Mouse (Mus musculus): Measurements from ENCODE around the gene Tnni1. TPM values are rescaled to one million over a fixed set of nuclear protein-coding genes. Genes with fewer than 3 reads are reported as not detected.

Gene Tnni1
- polyA plus RNA-seq, 2 experiments = 1.3 to 1.7 TPM

- no peaks in the 10 kb centered on the region for H3K36me3 ChIP-seq (replicated peaks; ENCODE audit: control insufficient read depth, insufficient read depth, low read depth)
- DNase-seq (ENCODE audit: low read depth in 3 of 3, low spot score in 3 of 3) = no peak
- no peak overlapping the region for H3K4me2 ChIP-seq (ENCODE audit: low read depth)
- ATAC-seq (ENCODE audit: insufficient read depth) = no peak
- no peak overlapping the region for H3K9ac ChIP-seq (replicated peaks)
- no peak overlapping the region for H3K4me3 ChIP-seq (ENCODE audit: insufficient read depth in 1 of 2, low read depth in 2 of 2, low read length in 2 of 2)
- WGBS (ENCODE audit: insufficient replicate concordance) = 53% methylated on average over 15 of the region's 15 CpGs
- TF ChIP-seq EP300 (IDR thresholded peaks at IDR 0.05; ENCODE audit: low read depth) (no peak), CTCF (IDR thresholded peaks at IDR 0.05; ENCODE audit: low read depth) (no peak)
- H3K27me3 ChIP-seq (ENCODE audit: control insufficient read depth, insufficient read depth, low read length) = no peaks in the 10 kb centered on the region
- no peaks in the 10 kb centered on the region; a peak in 1 of 4 replicates for H3K4me1 ChIP-seq (replicated peaks; ENCODE audit: control insufficient read depth in 2 of 2, insufficient read depth in 2 of 2, low read length in 1 of 2)
- H3K9me3 ChIP-seq (ENCODE audit: control insufficient read depth, low read length) = no peaks in the 10 kb centered on the region
- no peak overlapping the region for H3K27ac ChIP-seq
Measured at GRCm38 (mm10) chr1:135840675-135841395, 61.6 kb downstream of the Tnni1 start.

- Histone ChIP-seq H3K9me3 (ENCODE audit: control insufficient read depth, low read length) (no peaks in the 10 kb centered on the region), H3K36me3 (replicated peaks; ENCODE audit: control insufficient read depth, insufficient read depth, low read depth) (no peaks in the 10 kb centered on the region), H3K27ac (no peak overlapping the region), H3K4me1 (replicated peaks; ENCODE audit: control insufficient read depth in 2 of 2, insufficient read depth in 2 of 2, low read length in 1 of 2) (no peaks in the 10 kb centered on the region; a peak in 1 of 4 replicates), H3K9ac (replicated peaks) (no peak overlapping the region), H3K27me3 (ENCODE audit: control insufficient read depth, insufficient read depth, low read length) (no peaks in the 10 kb centered on the region), H3K4me2 (ENCODE audit: low read depth) (no peak overlapping the region), H3K4me3 (ENCODE audit: insufficient read depth in 1 of 2, low read depth in 2 of 2, low read length in 2 of 2) (no peak overlapping the region)
- WGBS (ENCODE audit: insufficient replicate concordance) = 70% methylated on average over 10 of the region's 10 CpGs
- DNase-seq (ENCODE audit: low read depth in 3 of 3, low spot score in 3 of 3) (no peak), ATAC-seq (ENCODE audit: insufficient read depth) (no peak)
- TF ChIP-seq CTCF (IDR thresholded peaks at IDR 0.05; ENCODE audit: low read depth) (no peak), EP300 (IDR thresholded peaks at IDR 0.05; ENCODE audit: low read depth) (no peak)
Measured at GRCm38 (mm10) chr1:135843519-135844262, 64.5 kb downstream of the Tnni1 start.

- 18% methylated on average over 6 of the region's 6 CpGs for WGBS (ENCODE audit: insufficient replicate concordance)
- Histone ChIP-seq H3K4me2 (ENCODE audit: low read depth) (no peak overlapping the region), H3K9me3 (ENCODE audit: control insufficient read depth, low read length) (no peaks in the 10 kb centered on the region), H3K27ac (no peak overlapping the region), H3K4me1 (replicated peaks; ENCODE audit: control insufficient read depth in 2 of 2, insufficient read depth in 2 of 2, low read length in 1 of 2) (no peaks in the 10 kb centered on the region; a peak in 1 of 4 replicates), H3K9ac (replicated peaks) (no peak overlapping the region), H3K4me3 (ENCODE audit: insufficient read depth in 1 of 2, low read depth in 2 of 2, low read length in 2 of 2) (no peak overlapping the region), H3K27me3 (ENCODE audit: control insufficient read depth, insufficient read depth, low read length) (no peaks in the 10 kb centered on the region), H3K36me3 (replicated peaks; ENCODE audit: control insufficient read depth, insufficient read depth, low read depth) (no peaks in the 10 kb centered on the region)
- ATAC-seq (ENCODE audit: insufficient read depth) (no peak), DNase-seq (ENCODE audit: low read depth in 3 of 3, low spot score in 3 of 3) (no peak)
- TF ChIP-seq CTCF (IDR thresholded peaks at IDR 0.05; ENCODE audit: low read depth) (no peak), EP300 (IDR thresholded peaks at IDR 0.05; ENCODE audit: low read depth) (no peak)
Measured at GRCm38 (mm10) chr1:135844481-135844880, 65.2 kb downstream of the Tnni1 start.

- H3K4me1 ChIP-seq (replicated peaks; ENCODE audit: control insufficient read depth in 2 of 2, insufficient read depth in 2 of 2, low read length in 1 of 2) = peaks cover 0 to 4% of the 10 kb centered on the region in 2 experiments; a peak in 1 of 4 replicates
- no peak overlapping the region for H3K4me2 ChIP-seq (ENCODE audit: low read depth)
- H3K9ac ChIP-seq (replicated peaks) = no peak overlapping the region
- no peaks in the 10 kb centered on the region for H3K27me3 ChIP-seq (ENCODE audit: control insufficient read depth, insufficient read depth, low read length)
- no peak for DNase-seq (ENCODE audit: low read depth in 3 of 3, low spot score in 3 of 3)
- no peaks in the 10 kb centered on the region for H3K36me3 ChIP-seq (replicated peaks; ENCODE audit: control insufficient read depth, insufficient read depth, low read depth)
- no peaks in the 10 kb centered on the region for H3K9me3 ChIP-seq (ENCODE audit: control insufficient read depth, low read length)
- no peak overlapping the region for H3K27ac ChIP-seq
- ATAC-seq (ENCODE audit: insufficient read depth) = no peak
- WGBS (ENCODE audit: insufficient replicate concordance) = 66% methylated on average over 5 of the region's 5 CpGs
- TF ChIP-seq CTCF (IDR thresholded peaks at IDR 0.05; ENCODE audit: low read depth) = no peak
- TF ChIP-seq EP300 (IDR thresholded peaks at IDR 0.05; ENCODE audit: low read depth) = no peak
- no peak overlapping the region for H3K4me3 ChIP-seq (ENCODE audit: insufficient read depth in 1 of 2, low read depth in 2 of 2, low read length in 2 of 2)
Measured at GRCm38 (mm10) chr1:135846632-135847031, 67.4 kb downstream of the Tnni1 start.

GRCm38 (mm10) chr1:135847139-135847562, 67.9 kb downstream of the Tnni1 start:
- 11% methylated on average over 6 of the region's 6 CpGs for WGBS (ENCODE audit: insufficient replicate concordance)
- DNase-seq (ENCODE audit: low read depth in 3 of 3, low spot score in 3 of 3) (peak; percentile 31 to 44 (median 44)), ATAC-seq (ENCODE audit: insufficient read depth) (peak; percentile 68; the same call in 1 of the 2 replicates)
- Histone ChIP-seq H3K4me1 (replicated peaks; ENCODE audit: control insufficient read depth in 2 of 2, insufficient read depth in 2 of 2, low read length in 1 of 2) (peaks cover 0 to 10% of the 10 kb centered on the region in 2 experiments; a peak in 2 of 4 replicates), H3K4me2 (ENCODE audit: low read depth) (no peak overlapping the region), H3K4me3 (ENCODE audit: insufficient read depth in 1 of 2, low read depth in 2 of 2, low read length in 2 of 2) (no peak overlapping the region), H3K36me3 (replicated peaks; ENCODE audit: control insufficient read depth, insufficient read depth, low read depth) (no peaks in the 10 kb centered on the region), H3K27ac (no peak overlapping the region), H3K27me3 (ENCODE audit: control insufficient read depth, insufficient read depth, low read length) (no peaks in the 10 kb centered on the region), H3K9me3 (ENCODE audit: control insufficient read depth, low read length) (no peaks in the 10 kb centered on the region), H3K9ac (replicated peaks) (no peak overlapping the region)
- TF ChIP-seq CTCF (IDR thresholded peaks at IDR 0.05; ENCODE audit: low read depth) = peak; percentile 94
- TF ChIP-seq EP300 (IDR thresholded peaks at IDR 0.05; ENCODE audit: low read depth) = no peak

Data from liver, embryonic 14.5 days (tissue).